Mouse (Mus musculus) liver, adult (tissue): ENCODE data around the gene Ugt1a5.

Experiments
- GATA4 ChIP-seq: IDR thresholded peaks from 2 replicates; pipeline ENCODE4 v1.6.1; 2014; ENCODE audit warnings: mild to moderate bottlenecking, low read length; ENCODE audit not compliant: insufficient replicate concordance

Gene Ugt1a5

GRCm38 (mm10) chr1:88211812-88212211 lies 46.0 kb downstream of the Ugt1a5 start, which contains the start of gene Ugt1a1:
Gene Ugt1a1, plus strand, starts transcription at chr1:88211959.
- no peak for TF ChIP-seq GATA4

GRCm38 (mm10) chr1:88212341-88213045 lies 46.7 kb downstream of the Ugt1a5 start:
- no peak for TF ChIP-seq GATA4

- no peak for TF ChIP-seq GATA4
These were observed 47.2 kb downstream of the Ugt1a5 start for GRCm38 (mm10) chr1:88213061-88213460.

GRCm38 (mm10) chr1:88213766-88214461 lies 48.1 kb downstream of the Ugt1a5 start:
- no peak for TF ChIP-seq GATA4

GRCm38 (mm10) chr1:88214462-88214952 lies 48.7 kb downstream of the Ugt1a5 start:
- TF ChIP-seq GATA4, result no peak

GRCm38 (mm10) chr1:88215466-88216380 lies 49.9 kb downstream of the Ugt1a5 start:
- TF ChIP-seq GATA4, result no peak

GRCm38 (mm10) chr1:88216551-88216950 lies 50.7 kb downstream of the Ugt1a5 start:
- no peak for TF ChIP-seq GATA4

GRCm38 (mm10) chr1:88217144-88217543 lies 51.3 kb downstream of the Ugt1a5 start:
- TF ChIP-seq GATA4, result no peak

GRCm38 (mm10) chr1:88217576-88217975 lies 51.8 kb downstream of the Ugt1a5 start:
- no peak for TF ChIP-seq GATA4

- TF ChIP-seq GATA4, result no peak
These were observed 52.2 kb downstream of the Ugt1a5 start for GRCm38 (mm10) chr1:88218051-88218450.

- no peak for TF ChIP-seq GATA4
These were observed 52.8 kb downstream of the Ugt1a5 start for GRCm38 (mm10) chr1:88218591-88218990.

GRCm38 (mm10) chr1:88219054-88219453 lies 53.2 kb downstream of the Ugt1a5 start:
- no peak for TF ChIP-seq GATA4

- no peak for TF ChIP-seq GATA4
These were observed 54.5 kb downstream of the Ugt1a5 start for GRCm38 (mm10) chr1:88220336-88220735.

GRCm38 (mm10) chr1:88222216-88222615 lies 56.4 kb downstream of the Ugt1a5 start:
- TF ChIP-seq GATA4, result no peak

- no peak for TF ChIP-seq GATA4
These were observed 57.8 kb downstream of the Ugt1a5 start for GRCm38 (mm10) chr1:88223591-88223990.
